Mouse (Mus musculus): ENCODE measurements around the gene Thsd4.

The Thsd4 gene

GRCm38 (mm10) chr9:60516379-60516778, 5.5 kb downstream of the Thsd4 start:
- DNase-seq, result no peak

- no peak for DNase-seq
Observed at GRCm38 (mm10) chr9:60513329-60513788, 8.5 kb downstream of the Thsd4 start.

GRCm38 (mm10) chr9:60510876-60511275, 11.0 kb downstream of the Thsd4 start:
- DNase-seq, result no peak

GRCm38 (mm10) chr9:60506136-60506535, 15.7 kb downstream of the Thsd4 start:
- DNase-seq, result no peak

GRCm38 (mm10) chr9:60504378-60505285, 17.2 kb downstream of the Thsd4 start:
- DNase-seq, result no peak

GRCm38 (mm10) chr9:60502220-60502619, 19.6 kb downstream of the Thsd4 start:
- DNase-seq, result no peak

GRCm38 (mm10) chr9:60501504-60502179, 20.2 kb downstream of the Thsd4 start:
- no peak for DNase-seq

GRCm38 (mm10) chr9:60492275-60492974, 29.4 kb downstream of the Thsd4 start:
- DNase-seq, result no peak

GRCm38 (mm10) chr9:60491489-60492100, 30.3 kb downstream of the Thsd4 start:
- no peak for DNase-seq

- no peak for DNase-seq
Observed at GRCm38 (mm10) chr9:60491079-60491478, 30.8 kb downstream of the Thsd4 start.

GRCm38 (mm10) chr9:60488816-60489215, 33.0 kb downstream of the Thsd4 start:
- no peak for DNase-seq

- DNase-seq, result no peak
Observed at GRCm38 (mm10) chr9:60482165-60482564, 39.7 kb downstream of the Thsd4 start.

GRCm38 (mm10) chr9:60480052-60480451, 41.8 kb downstream of the Thsd4 start:
- DNase-seq, result no peak

- no peak for DNase-seq
Observed at GRCm38 (mm10) chr9:60478806-60479205, 43.0 kb downstream of the Thsd4 start.

GRCm38 (mm10) chr9:60477991-60478750, 43.7 kb downstream of the Thsd4 start:
- DNase-seq, result no peak

- DNase-seq, result no peak
Observed at GRCm38 (mm10) chr9:60460010-60460982, 61.5 kb downstream of the Thsd4 start.

- peak; percentile 8 for DNase-seq
Observed at GRCm38 (mm10) chr9:60458468-60458962, 63.3 kb downstream of the Thsd4 start.

- peak; percentile 28 for DNase-seq
Observed at GRCm38 (mm10) chr9:60457359-60458210, 64.3 kb downstream of the Thsd4 start.

GRCm38 (mm10) chr9:60456651-60457050, 65.2 kb downstream of the Thsd4 start:
- DNase-seq, result peak; percentile 25

Data from right cerebral cortex, postnatal 25 days (tissue).